Mouse (Mus musculus): ENCODE results near the gene Pdlim7.
A peak's percentile ranks its signal among the peaks of the same experiment; 100 is the strongest.

Gene Pdlim7

DNA sequence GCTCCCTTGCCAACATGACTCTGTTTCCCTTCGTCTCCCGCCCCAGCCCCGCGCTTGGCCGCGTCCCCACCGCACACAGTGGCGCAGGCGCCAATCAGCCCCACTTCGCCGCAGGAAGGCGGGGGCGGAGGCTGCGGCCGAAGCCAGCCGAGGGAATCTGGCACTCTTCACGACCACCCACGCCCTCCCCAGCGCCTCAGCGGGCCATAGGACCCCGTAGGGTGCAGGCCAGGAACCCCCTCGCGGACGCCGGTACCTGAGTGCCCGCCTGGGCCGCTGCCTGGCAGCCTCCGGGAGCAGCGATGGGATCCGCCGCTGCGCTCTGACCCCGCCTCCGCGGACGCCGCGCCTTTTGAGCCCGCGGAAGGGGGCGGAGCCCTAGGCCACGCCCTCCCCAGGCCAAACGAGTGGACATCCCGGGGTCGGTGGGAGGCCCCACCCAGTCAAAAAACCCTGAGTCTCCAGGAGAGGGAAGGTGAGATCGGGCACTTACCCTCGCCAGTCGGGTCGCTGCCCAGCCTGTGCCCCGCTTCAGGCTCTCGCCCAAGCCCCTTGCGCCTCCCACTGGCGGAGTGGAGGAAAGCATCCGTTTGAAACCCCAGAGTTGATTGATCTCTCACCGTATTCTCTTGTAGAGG lies at the start of gene Pdlim7:
Gene Pdlim7, minus strand, starts transcription at position 566 of the 638 bp plus-strand sequence.
- peak; percentile 95 for DNase-seq (ENCODE audit: low spot score)

DNA sequence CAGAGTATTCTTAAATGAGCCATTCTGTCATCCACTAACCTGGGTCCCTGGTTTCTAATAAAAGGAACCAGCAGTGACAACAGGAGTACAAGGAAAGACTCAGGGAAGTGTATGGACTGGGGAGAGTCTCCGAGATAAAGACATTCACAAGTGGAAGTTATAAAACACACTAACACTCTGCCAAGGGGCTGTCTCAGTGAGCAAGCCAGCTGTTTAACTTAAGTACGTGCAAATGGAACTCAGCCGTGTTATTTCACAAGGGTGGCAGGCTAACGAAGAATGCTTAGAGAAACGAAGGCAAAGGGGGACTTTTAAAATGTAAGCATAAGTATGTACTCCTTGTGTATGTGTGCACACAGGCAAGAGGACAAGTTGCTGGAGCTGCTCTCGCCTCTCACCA lies 44.0 kb upstream of the Pdlim7 start:
- DNase-seq (ENCODE audit: low spot score): no peak

DNA sequence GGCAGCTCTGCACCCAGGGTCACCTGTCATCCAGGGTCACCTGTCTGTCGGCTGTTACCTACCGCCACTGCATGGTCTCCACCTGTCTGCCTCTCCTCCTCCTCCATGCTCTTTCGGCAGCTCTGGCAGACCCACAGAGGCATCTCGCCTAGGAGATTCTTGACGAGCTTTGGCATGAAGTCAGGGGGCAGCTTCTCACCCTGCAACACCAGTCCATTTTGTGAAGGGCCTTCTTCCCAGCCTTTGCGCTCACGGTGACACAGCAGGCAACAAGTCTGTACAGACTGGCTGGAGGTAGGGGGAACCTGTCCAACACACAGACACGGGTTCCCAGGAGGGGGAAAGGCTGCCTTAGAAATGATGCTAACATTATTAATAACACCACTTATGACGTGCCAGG lies 42.4 kb upstream of the Pdlim7 start:
- DNase-seq (ENCODE audit: low spot score): no peak

DNA sequence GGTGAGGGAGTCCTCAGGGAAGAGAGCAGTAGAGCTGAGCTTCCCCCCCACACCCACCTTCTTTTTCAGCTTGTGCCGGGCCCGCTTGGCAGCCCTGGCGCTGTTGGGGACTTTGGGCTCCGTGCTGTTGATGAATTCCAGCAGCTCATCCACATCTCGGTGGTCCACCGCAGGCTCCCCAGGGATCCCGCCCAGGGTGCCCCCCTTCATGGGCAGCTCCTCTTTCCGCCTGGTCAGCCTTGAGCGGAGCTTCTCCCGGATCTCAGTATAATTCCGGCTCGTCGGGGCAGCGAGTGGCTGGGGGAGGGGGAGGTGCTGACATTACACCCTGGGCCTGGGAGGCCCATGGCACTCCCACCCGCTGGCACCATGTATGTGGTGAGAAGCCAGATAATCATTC lies 35.6 kb upstream of the Pdlim7 start:
- no peak for DNase-seq (ENCODE audit: low spot score)

DNA sequence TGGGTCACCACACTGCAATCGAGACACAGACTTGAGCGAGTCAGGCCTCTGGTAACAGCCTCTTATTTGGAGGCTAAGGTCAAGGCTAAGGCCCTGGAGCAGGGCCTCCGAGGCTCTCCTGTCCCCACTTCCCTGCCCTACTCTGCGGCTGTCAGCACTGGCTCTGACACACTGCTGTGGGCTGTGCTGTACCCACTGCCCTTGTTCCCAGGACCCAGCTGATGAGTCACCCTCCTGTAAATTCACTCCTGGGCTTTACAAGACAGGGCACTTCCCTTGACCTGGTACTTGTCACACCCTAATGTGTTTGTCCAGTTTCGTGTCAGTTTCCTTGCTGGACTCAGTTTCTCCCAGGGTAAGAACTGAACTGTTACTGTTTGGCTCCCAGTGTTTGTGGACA lies 35.0 kb upstream of the Pdlim7 start:
- DNase-seq (ENCODE audit: low spot score): no peak

DNA sequence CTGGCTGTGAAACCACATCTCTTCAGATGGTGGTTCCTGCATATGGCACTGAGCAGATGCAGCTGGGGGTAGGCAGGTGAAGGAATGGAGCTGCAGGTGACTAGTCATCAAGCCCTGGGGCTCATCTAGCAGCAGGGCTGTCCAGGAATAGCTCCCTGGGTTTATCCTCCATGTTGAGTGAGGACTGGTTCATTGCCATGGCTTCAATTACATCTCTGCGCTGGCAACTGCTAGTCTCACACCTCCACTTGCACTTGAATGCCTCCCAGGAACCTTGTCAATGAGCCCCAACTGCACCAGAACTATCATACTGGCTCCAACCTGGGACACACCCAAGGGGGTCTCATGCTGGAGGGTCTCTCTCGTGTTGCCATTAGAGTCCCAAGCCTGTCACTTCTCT lies 34.4 kb upstream of the Pdlim7 start:
- DNase-seq (ENCODE audit: low spot score): no peak

DNA sequence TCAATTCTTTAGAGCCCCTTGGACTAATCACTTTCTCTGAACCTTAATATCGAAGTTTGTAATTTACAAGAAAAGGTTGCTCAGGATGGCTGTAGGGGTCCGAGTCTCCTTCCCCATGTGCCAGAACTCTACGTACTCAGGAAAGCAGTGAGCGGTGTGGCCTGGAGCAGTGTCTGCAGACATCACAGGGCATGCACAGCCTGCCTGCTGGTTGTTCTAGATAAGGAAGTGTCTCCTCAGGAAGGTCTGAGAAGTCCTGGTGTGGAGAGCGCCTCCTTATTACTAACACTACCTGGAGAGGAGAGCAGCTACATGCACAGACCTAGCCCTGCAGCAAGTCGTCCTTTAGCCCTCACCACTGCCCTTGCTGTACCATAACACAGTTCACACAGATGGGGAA lies 31.3 kb upstream of the Pdlim7 start:
- DNase-seq (ENCODE audit: low spot score): no peak

DNA sequence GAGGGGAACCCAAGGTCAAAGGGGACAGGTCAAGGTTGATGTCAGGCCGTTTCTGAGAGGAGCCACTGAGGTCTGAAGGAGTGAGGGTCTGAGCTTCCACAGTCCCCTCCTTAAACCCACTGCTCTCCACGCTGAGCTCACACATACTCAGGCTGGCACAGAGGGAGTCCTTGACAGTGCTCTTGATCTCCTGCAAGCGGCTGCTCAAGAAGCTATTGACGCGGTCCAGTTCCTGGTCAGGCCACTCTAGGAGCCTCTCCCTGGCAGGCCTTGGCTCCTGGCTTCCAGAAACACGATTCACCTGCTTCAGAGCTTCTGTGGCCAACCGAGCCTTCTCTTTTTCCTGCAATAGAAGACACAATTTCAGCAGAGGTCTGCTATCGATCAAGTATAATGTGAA lies 30.0 kb upstream of the Pdlim7 start:
- no peak for DNase-seq (ENCODE audit: low spot score)

DNA sequence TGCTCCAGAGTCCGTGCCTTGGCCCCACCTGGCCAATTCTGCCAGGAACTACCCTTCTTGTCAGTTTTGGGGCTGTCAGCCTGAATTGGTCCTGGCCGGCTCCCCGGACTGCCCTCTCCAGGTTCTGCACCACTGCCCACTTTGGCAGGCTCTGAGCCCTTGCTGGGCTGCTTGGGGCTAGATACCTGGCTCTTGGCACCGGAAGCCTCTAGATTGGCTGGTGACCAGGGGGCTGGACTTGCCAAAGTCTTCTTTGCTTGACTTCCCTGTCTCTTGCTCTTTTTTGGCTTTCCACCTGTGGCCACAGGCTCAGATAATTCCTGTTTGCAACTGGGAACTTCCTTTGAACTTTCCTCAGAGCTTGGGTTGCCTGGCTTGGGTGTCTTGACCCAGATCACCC lies 29.4 kb upstream of the Pdlim7 start:
- DNase-seq (ENCODE audit: low spot score): peak; percentile 48

DNA sequence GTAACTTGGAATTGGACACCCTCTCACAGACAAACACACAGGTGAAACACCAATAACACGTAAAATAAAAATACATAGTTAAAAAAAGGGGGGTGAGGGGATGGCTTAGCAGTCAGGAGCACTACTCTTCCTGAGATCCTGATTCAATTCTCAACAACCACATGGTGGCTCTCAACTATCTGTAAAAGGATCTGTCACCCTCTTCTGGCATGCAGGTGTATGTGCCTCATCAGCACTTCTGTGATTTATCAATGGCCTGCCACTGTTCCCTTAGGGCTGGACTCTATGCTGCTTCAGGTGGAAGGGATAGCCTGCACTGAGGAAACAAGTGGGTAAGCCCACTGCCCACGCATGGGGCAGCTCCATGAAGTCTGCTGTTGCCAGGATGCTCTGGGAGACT lies 27.5 kb upstream of the Pdlim7 start:
- no peak for DNase-seq (ENCODE audit: low spot score)

DNA sequence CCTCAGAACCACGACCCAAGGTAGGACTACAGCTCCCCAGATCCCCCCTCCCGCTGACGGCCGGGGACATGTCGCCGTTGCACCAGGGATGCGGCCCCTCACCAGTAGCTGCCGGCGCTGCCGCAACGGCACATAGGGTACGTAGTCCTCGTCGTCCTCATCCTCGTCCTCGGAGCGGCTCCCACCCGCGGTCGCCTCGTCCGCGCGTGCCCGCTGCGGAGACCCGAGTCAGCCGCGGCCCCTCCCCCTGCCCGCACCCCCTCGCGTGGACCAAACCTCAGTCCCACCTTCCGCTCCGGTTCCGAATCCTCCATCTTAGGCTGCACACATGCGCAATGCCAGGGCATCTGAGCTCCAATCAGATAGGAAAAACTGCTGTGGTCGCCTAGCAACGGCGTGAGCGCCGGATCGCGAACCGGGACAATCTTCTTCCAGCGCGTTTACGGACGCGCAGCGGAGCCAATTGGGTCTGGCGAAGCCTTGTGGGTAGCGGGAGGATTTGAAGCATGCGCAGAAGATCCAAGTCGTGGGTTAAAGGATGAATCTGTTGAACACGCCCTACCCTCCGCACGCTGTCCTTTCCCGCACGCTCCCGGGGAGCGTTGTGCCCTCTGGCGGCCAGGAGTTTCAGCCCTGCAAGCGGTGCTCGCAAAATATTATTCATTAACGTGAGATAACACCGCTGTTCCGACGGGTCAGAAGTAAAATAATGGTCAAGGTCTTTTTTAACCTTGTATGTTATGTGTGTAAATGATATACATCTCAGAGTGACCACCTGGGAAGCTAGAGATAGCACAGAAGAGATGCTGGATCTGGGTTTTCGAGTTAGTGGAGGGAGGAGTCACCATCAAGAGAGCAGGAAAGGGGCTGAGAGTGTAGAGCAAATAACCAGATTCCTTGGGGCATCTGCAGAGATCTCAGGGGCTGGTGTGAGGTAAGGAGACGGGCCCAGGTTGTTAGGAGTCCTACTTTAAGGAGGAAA lies 23.0 kb upstream of the Pdlim7 start, which contains the start of gene Ddx41:
Gene Ddx41, minus strand, starts transcription at position 465 of the 982 bp plus-strand sequence.
- DNase-seq (ENCODE audit: low spot score): peak; percentile 100

DNA sequence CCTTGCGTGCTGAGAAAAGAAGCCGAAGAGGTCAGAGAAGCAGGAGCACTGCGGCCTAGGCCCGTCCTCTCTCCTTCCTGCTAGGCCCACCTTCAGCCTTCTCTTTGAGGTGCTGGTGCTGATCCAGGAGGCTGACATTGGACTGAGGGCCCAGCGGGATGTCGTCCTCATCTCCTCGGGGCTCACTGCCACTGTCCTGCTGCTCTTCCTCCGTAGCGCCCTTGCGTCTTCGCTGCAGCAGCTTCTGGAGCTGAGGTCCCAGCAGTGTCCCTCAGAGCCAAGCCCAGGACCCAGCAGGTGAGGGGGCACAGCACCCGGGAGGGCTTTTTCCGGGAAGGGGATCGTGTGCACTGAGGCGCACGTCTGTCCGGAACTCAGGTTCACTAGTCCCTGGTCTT lies 22.3 kb upstream of the Pdlim7 start:
- DNase-seq (ENCODE audit: low spot score): no peak

DNA sequence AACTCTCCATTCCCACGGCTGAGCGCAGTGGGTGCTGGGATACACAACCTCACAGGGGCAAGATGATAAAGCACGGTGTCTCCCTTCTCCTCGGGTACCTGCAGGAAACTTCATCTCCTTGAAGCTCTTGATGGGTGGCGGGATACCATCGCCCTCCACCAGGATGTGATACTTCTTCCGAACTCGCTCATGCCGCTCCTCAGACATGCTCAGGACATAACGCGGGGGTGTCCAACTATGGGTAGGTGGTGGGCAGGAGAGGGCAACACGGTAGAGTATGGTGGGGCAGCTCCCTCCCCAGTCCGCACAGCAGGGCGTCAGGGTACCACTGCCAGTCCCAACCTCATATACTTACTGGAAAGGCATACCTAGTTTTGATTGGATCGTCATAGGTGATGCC lies 21.7 kb upstream of the Pdlim7 start:
- no peak for DNase-seq (ENCODE audit: low spot score)

DNA sequence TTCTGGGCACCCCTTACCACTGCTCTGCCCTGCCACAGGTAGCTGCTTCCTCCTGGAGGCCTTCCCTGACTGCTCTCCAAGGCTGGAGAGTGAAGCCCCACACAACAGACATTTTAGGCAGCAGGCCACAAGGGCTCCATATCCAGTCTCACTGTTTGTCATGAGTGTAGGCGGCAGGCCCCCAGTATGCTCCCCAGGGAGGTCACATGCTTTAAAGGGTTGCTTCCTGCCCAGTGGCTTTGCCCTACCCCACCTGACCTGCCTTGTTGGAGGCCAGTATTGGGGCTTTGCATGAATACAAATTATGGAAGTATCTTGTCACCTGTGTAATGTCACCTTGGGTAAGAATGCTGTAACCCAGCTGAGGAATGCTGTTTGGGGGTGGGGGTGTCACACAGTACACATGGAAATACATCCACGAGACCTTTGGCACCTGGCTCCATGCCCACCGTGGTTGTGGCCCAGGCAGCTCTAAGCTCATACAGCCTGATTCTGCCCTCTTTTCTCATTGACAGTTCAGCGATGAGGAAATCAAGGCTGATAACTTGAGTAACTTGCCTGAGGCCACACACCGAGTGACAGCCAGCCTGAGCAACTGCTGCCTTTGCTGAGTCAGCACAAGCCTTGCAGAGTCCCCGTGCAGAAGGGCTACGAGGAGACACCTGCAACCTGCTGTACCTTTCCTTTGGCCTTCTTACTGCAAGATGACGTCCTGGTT lies 15.9 kb upstream of the Pdlim7 start, which contains the start of gene Dok3:
Gene Dok3, minus strand, starts transcription at position 99 of the 718 bp plus-strand sequence.
- no peak for DNase-seq (ENCODE audit: low spot score)

DNA sequence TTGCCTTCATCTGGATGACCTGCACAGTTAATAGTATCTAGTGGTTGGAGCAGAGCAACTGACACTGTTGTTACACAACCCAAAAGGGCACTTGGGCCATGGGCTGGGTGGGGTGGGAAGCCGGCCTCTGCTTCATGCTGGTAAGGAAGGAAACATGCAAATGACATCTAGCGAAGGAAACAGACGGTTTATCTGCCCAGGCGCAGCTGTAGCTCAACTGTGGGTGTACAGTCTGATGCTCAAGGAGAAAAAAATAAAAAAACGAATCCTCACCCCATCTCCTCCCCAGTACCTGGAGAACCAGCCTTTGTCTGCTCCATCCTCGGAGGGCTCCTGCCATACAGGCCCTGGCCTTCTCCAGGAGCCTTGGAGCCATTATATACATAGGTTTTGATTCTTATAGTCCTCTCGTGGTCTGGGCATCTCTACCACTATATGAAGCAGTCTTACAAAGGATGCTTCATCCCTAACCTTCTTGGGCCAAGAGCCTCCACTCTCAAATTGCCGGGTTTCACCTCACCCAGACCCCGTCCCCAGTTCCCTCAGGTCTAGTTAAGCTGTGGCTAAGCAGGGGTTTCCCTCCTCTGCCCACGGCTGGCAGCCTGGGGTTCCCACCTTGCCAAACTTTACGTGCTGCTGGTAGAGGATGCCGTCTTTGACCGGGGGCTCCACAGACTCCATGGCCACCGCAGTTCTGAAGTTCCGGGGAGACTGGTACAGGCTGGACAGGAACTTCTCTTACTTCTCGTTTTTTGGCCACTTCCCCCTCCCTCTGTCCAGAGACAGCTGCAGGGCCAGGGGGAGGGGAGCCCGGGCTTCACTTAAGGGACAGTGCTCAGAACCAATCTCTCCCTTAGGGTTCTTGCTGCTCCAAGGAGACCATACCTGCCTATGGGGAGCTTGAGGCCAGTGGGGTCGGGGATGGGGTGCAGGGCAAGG lies 14.6 kb upstream of the Pdlim7 start:
- DNase-seq (ENCODE audit: low spot score): no peak

DNA sequence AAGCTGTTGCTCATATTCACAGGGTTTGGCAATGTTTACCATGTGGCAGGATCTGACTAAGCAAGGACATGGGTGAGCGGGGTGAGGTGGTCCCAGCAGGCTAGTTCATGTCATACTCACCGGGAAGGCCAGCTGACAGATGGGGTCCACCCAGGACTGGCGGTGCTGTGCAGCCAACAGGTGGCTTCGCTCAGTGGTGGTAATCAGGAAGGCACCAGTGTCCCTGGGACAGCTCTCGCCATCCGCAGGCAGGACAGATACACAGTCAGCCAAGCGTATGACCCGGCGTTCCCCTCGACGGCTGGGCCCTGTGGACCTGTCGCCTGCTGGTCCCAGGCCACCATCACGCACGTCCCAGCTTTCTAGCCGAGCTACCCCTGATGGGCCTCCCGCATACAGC lies 13.7 kb upstream of the Pdlim7 start:
- no peak for DNase-seq (ENCODE audit: low spot score)

DNA sequence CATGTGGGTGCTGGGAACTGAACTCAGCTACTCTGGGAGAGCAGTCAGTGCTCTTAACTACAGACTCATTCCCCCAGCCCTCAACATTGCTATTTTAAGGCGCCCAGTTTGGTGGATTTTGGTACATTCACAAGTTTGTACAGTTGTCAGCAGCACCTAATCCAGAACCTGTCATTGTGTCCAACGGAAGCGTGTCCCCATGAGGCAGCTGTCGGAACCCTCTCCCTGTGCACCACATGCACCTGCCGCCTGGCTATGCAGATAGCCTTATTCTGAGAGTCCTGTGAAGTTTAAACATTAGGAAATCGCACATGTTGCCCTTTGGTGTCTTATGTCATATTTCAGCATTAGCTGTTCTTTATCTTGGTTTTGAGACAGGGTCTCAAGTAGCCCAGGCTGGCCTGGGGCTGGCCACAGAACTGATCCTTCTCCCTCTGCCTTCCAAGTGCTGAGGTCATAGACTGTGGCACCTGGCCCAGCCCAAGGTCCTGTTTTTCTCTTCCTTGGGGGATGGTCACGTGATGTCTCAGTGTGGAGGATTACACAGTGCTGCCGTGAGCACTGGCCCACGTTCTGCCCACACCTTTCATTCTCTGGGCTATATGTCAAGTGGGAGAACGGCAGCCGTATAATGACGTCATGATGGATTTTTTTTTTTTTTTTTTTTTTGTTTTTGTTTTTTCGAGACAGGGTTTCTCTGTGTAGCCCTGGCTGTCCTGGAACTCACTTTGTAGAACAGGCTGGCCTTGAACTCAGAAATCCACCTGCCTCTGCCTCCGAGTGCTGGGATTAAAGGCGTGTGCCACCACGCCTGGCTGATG lies 12.5 kb upstream of the Pdlim7 start:
- no peak for DNase-seq (ENCODE audit: low spot score)

DNA sequence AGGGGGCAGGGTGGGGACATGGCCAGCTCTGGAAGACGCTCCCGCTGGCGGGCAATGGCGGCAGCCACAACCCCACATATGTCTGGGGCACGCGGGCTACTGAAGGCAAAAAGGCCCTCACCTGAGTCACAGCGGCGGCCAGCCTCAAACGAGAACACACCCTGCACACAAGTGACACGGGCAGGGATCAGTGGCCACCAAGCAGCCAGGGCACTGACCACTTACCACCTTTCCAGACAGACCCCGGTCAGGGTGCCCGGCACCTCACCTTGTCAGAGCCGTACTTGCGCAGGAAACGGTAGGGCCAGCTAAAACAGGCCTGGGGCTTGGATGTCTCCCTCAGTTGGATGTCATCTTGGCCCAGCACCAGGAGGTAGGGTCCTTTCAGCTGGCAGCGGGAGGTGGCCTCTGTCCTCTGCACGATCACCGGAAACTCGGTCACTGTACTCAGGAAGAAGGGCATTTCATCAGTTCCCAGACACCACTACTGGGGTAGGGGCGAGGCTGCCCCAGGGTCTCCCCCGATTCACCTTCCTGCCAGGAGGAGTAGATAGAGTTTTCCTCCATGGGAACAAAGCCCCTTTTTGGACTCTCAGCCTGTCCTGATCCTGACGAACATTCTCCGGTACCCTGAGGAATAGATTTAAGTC lies 10.6 kb upstream of the Pdlim7 start:
- DNase-seq (ENCODE audit: low spot score): no peak

DNA sequence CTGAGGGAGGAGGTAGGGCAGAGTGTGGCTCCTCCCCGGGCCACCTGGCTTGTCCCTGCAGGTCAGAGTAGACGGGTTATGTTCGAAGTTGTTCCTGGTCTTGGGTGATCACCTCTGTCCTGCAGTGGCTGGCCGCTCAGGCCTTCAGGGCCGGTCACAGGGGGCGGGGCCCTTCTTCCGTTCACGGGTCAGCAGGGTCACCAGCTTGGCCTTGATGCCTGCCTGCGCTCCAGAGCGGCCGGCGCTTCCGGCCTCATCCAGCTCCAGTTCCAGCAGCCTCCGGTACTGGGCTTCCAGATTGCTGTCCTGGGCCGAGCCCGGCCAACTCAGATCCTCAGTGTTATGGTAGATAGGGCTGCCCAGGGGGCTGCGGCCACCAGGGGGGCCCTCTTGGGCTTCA lies 9.8 kb upstream of the Pdlim7 start:
- no peak for DNase-seq (ENCODE audit: low spot score)

DNA sequence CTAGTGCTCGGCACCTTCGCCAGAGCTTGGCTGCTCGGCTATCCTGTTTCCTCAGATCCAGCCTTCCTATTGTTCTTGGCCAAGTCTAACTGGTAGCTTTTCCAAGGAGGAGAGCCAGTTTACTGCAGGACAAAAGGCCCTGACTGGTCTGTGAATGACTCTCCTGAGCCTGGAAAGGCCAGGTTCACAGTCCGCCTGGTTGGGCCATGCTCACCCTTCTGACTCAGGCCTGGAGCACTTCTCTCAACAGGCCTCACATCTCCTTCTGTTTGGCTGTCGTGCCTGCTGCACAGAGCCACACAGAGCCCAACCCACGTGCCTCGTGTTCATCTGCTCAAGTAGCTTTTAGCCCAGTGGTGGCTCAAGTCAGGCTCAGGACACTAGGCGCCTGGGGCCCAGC lies 9.3 kb upstream of the Pdlim7 start:
- DNase-seq (ENCODE audit: low spot score): no peak
